8 mouse cellular contexts compared by ENCODE assay signal in the genomic region with DNA sequence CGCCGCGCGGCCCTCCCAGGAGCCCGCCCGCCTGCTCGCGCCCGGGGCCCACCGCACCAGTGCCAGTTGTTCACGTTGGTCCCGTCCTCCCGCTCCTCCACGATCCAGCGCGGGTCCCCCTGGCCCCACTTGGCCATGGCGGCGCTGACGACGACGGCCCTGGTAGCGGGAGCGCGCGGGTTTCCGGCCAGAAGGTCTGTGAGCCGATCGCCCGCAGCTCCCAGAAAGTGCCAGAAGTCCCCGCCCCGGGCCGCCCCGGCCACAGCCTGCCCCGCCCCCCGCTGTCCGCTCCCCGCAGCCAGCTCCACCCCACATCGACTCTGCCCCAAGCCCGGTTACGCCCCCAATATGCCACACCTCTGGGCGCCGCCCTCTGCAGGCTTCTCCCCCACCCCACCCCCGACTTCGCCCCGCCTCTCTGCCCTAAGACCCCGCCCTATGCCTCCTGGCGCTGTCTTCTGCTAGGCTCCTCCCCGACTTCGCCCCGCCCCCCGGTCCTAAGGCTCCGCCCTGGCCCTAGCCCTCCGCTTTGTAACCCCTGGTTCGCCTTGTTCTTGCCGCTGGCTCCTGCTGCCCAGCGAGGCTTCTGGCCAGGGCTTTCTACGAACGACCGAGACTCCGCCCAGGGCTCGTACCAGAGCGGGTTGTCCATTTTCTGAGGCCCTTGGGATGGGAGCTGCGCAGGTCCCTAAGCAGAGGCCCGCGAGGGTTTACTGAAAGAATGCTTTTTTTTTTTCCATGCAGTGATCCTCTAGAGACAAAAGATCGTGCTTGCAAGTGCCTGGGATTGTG. TPM values are rescaled to one million over a fixed set of nuclear protein-coding genes. Genes with fewer than 3 reads are reported as not detected.
A peak's percentile ranks its signal among the peaks of the same experiment; 100 is the strongest.
DNase-seq lines count a peak whose midpoint lies in the region; ATAC-seq lines count a peak whose summit lies in the region.

A gene (minus strand): TSS at position 313 of the 792 bp plus-strand sequence.

- H3K79me2 ChIP-seq in macrophage (ENCODE audit: inconsistent target) = peaks cover 21% of the 10 kb centered on the region

- H3K4me1 ChIP-seq in hindbrain, embryonic 16.5 days (ENCODE audit: control insufficient read depth, insufficient read depth, low read depth, low read length) = peaks cover 20% of the 10 kb centered on the region

- H3K27ac ChIP-seq in hindbrain, embryonic 16.5 days (ENCODE audit: low read depth, low read length) = peak within 1 kb of the TSS; percentile 93
- H3K27ac ChIP-seq in macrophage = peak within 1 kb of the TSS; percentile 22; the same call in 1 of the 2 replicates

- H3K36me3 ChIP-seq in hindbrain, embryonic 16.5 days (ENCODE audit: control insufficient read depth, insufficient read depth, low read length) = peaks cover 5% of the 10 kb centered on the region
- H3K36me3 ChIP-seq in macrophage (ENCODE audit: inconsistent target) = peaks cover 17% of the 10 kb centered on the region; the same call in 1 of the 2 replicates

- ATAC-seq in hindbrain, embryonic 16.5 days = peak; percentile 93

- H3K9me3 ChIP-seq in hindbrain, embryonic 16.5 days (ENCODE audit: control insufficient read depth, low read length) = no peaks in the 10 kb centered on the region

- peak within 1 kb of the TSS; percentile 86 for H3K9ac ChIP-seq in hindbrain, embryonic 16.5 days (ENCODE audit: low read depth, low read length)

- no peaks in the 10 kb centered on the region for H3K27me3 ChIP-seq in hindbrain, embryonic 16.5 days (replicated peaks; ENCODE audit: control insufficient read depth, insufficient read depth, low read length)

- peak; percentile 94 for DNase-seq in R1 (ENCODE audit: low read depth, low spot score)
- DNase-seq in cerebellum, postnatal 25 days = peak; percentile 93 to 97
- DNase-seq in frontal cortex, postnatal 36 days (ENCODE audit: low spot score in 2 of 2) = peak; percentile 93 to 94
- DNase-seq in left cerebral cortex, adult 18-20 months (ENCODE audit: low spot score in 2 of 2) = peak; percentile 93
- DNase-seq in right cerebral cortex, adult 18-20 months = peak; percentile 95
- peak; percentile 95 for DNase-seq in urinary bladder, postnatal 10 days (ENCODE audit: low spot score)

- H3K4me2 ChIP-seq in hindbrain, embryonic 16.5 days (ENCODE audit: low read length) = peak within 1 kb of the TSS; percentile 87

- WGBS in hindbrain, embryonic 16.5 days = under 1% methylated on average over 59 of the region's 66 CpGs
- WGBS in macrophage (ENCODE audit: missing documents) = under 1% methylated on average over 60 of the region's 66 CpGs

- H3K4me3 ChIP-seq in hindbrain, embryonic 16.5 days (ENCODE audit: low read length) = peak within 1 kb of the TSS; percentile 76
- H3K4me3 ChIP-seq in macrophage (ENCODE audit: inconsistent target) = peak within 1 kb of the TSS; percentile 71

RNA-seq across cellular contexts. Expression of the gene that starts here (rescaled TPM):
- 89.2 and 107 TPM in 2 replicates for polyA plus RNA-seq in hindbrain, embryonic 16.5 days (2015; fragmentation: Nextera tagmentation; extraction: Ambion mirVana)
- 10 to 100 TPM; 46.0 to 47.0 TPM for total RNA-seq in left cerebral cortex, adult 18-20 months (2021)
- total RNA-seq in macrophage (2018; cell fraction: chromatin; rRNA removed) = 10 to 100 TPM; 23.6 to 62.1 (median 36.3) TPM
- total RNA-seq in macrophage (2018; cell fraction: cytosol; rRNA removed) = 10 to 100 TPM in 23 of 26 experiments, 1 to 10 TPM in 3; 9.5 to 17.0 (median 12.9) TPM
- 10 to 100 TPM; 15.8 to 41.9 (median 26.0) TPM for total RNA-seq in macrophage (2018; cell fraction: nucleus; rRNA removed)
- polyA plus RNA-seq in macrophage (2018) = 12.5 to 17.1 TPM (median 16.3 TPM) in 3 replicates

Comparison
In these comparisons a context has a peak if more than half of its experiments do, and no peak if none do; other contexts are left out.
1. Peak in every context shown above with its lines: DNase-seq, ATAC-seq, H3K4me3 ChIP-seq and H3K27ac ChIP-seq.